Mouse (Mus musculus) embryonic stem cell, embryonic (primary cell): ENCODE data around the gene Lins1.

Experiments
- CTCF ChIA-PET, 4 experiments: fragments of 300-600 bp in 2 of 4; fragments of 350-600 bp in 2 of 4; sonication (Branson Sonifier 250); formaldehyde crosslinking; loops; one replicate each; lab custom pipeline; 2022; ENCODE audit warnings: inconsistent platforms in 2 of 4; lab: Charles Lee
- POLR2A ChIA-PET, 4 experiments: fragments of 300-600 bp in 2 of 4; fragments of 350-600 bp in 2 of 4; sonication (Branson Sonifier 250); formaldehyde crosslinking; loops; one replicate each; lab custom pipeline; 2022; ENCODE audit warnings: antibody characterized with exemption in 4 of 4, inconsistent platforms in 1 of 4; lab: Charles Lee

Gene Lins1

GRCm38 (mm10) chr7:66702721-66703120 lies 13.0 kb downstream of the Lins1 start:
- ChIA-PET POLR2A (no interaction called here), CTCF (no interaction called here)

GRCm38 (mm10) chr7:66704631-66705030 lies 14.9 kb downstream of the Lins1 start:
- ChIA-PET POLR2A (interaction anchor here in 1 of 4 experiments (0.7 kb wide), 1 partner anchor 896 kb away, joined by 14 read pairs; no protein-coding TSS in a partner anchor), CTCF (no interaction called here)

GRCm38 (mm10) chr7:66711166-66711565 lies 21.5 kb downstream of the Lins1 start:
- ChIA-PET POLR2A (interaction anchor here in 2 of 4 experiments (0.8 to 2.3 kb wide), 2 partner anchors 21 to 22 kb away, joined by 3 to 7 read pairs; partner anchors contain the start of genes Asb7 (in 2 of the 2) and Lins1 (in 2 of the 2)), CTCF (interaction anchor here in 1 of 4 experiments (1.7 kb wide), 1 partner anchor 129 kb away, joined by 4 read pairs; the partner anchor contains the start of gene Adamts17)

- CTCF ChIA-PET: no interaction called here
- POLR2A ChIA-PET: no interaction called here
These were observed 34.8 kb downstream of the Lins1 start for GRCm38 (mm10) chr7:66724514-66724913.

GRCm38 (mm10) chr7:66724954-66725353 lies 35.3 kb downstream of the Lins1 start:
- ChIA-PET POLR2A (no interaction called here), CTCF (no interaction called here)

GRCm38 (mm10) chr7:66728072-66728471 lies 38.4 kb downstream of the Lins1 start:
- POLR2A ChIA-PET: no interaction called here
- CTCF ChIA-PET: interaction anchor here in 2 of 4 experiments (0.6 to 1.2 kb wide), 4 partner anchors 105 to 471 kb away, joined by 3 to 7 read pairs (median 3); no protein-coding TSS in a partner anchor

- ChIA-PET POLR2A (no interaction called here), CTCF (no interaction called here)
These were observed 39.5 kb downstream of the Lins1 start for GRCm38 (mm10) chr7:66729232-66729631.

- ChIA-PET CTCF (no interaction called here), POLR2A (interaction anchor here in 1 of 4 experiments (1.3 kb wide), 1 partner anchor 9 kb away, joined by 4 read pairs; no protein-coding TSS in a partner anchor)
These were observed 43.7 kb downstream of the Lins1 start for GRCm38 (mm10) chr7:66733431-66733830.

DNA sequence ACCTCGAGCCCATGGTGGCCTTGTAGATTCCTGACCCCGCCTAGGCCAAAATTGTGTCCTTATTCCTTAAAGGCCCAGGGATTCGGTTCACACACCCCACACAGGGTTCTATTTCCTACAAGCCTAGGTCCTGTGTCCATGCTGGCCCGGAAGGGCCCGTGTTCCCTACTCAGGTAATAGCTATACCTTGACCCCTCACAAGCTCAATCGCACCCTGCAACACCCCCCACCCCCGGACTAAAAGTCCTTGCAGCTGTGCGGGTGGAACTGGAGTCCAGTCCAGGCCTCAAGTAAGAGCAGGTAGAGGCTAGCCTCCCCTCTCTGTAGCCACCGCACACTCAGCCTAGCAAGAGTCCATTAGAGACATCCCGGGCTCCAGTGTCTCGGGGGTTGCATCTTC lies 44.2 kb downstream of the Lins1 start:
- ChIA-PET POLR2A (interaction anchor here in 1 of 4 experiments (1.3 kb wide), 1 partner anchor 8 kb away, joined by 4 read pairs; no protein-coding TSS in a partner anchor), CTCF (interaction anchor here in 1 of 4 experiments (0.6 kb wide), 1 partner anchor 73 kb away, joined by 4 read pairs; no protein-coding TSS in a partner anchor)

GRCm38 (mm10) chr7:66734466-66734865 lies 44.8 kb downstream of the Lins1 start:
- ChIA-PET POLR2A (no interaction called here), CTCF (interaction anchor here in 1 of 4 experiments (0.6 kb wide), 1 partner anchor 74 kb away, joined by 4 read pairs; no protein-coding TSS in a partner anchor)

DNA sequence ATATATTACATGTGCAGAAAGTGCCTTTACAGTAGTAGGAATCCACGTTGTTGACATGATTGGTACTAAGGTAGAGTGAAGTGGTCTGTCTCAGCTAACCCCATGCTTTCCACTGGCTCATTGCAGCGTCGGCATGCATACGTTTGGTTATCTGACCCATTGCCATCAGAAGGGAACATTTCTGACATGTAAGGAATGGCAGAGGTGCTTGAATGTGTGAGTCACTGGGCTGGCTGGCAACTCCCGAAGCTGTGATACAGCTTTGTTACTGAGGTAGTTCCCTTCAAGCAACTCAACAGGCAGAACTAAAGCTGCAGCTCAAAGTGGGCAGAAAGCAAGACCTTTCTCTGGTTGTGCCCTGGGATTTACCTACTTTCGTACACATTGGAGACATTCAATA lies 45.3 kb downstream of the Lins1 start:
- CTCF ChIA-PET: no interaction called here
- POLR2A ChIA-PET: no interaction called here

- CTCF ChIA-PET: no interaction called here
- POLR2A ChIA-PET: no interaction called here
These were observed 47.7 kb downstream of the Lins1 start for GRCm38 (mm10) chr7:66737418-66737817.

GRCm38 (mm10) chr7:66741008-66741407 lies 51.3 kb downstream of the Lins1 start:
- CTCF ChIA-PET: interaction anchor here in 1 of 4 experiments (0.5 kb wide), 1 partner anchor 51 kb away, joined by 3 read pairs; the partner anchor contains the start of genes Asb7 and Lins1

DNA sequence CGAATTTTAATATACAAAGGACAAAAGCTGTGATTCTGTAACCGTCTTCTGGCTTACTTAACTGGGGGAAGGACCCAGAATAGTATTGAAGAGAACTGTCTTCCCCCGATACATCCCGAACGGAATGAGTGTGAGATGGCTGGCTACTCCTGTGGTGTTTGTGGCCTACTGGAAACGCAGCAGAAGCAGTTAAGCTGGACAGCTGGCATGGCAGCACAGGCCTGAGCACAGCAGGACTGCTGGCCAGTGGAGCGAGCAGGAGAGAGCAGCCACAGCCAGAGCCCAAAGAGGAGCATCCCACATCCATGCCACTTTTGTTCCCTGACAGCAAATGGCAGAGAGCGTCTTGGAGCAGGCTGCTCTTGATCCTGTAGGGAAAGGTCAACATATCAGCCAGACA lies 51.7 kb downstream of the Lins1 start:
- CTCF ChIA-PET: interaction anchor here in 1 of 4 experiments (0.5 kb wide), 1 partner anchor 52 kb away, joined by 3 read pairs; the partner anchor contains the start of genes Asb7 and Lins1
- POLR2A ChIA-PET: interaction anchor here in 1 of 4 experiments (1.6 kb wide), 1 partner anchor 8 kb away, joined by 4 read pairs; no protein-coding TSS in a partner anchor

More at GRCm38 (mm10) chr7:66741008-66741407, 51.3 kb downstream of the Lins1 start:
- POLR2A ChIA-PET: interaction anchor here in 1 of 4 experiments (0.6 kb wide), 1 partner anchor 288 kb away, joined by 3 read pairs; no protein-coding TSS in a partner anchor

DNA sequence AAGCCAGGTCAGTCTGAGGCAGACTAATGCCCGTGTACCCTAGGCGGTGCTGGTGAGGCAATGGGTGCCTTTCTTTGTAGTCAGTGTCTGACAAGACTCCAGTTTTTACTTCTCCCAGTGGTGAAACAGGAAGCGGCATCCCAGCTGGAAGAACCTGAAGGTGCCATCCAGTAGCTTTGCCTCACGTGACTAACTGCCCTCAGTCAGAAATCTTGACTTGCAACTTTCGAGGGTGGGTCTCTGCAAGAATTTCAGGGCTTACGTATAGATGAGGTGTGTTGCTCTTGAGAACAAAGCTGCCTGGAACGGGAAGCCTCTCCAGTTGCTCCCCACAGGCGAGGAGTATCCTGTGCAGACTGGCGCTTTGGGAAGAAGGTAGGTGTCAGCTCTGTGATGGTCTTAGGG lies 53.7 kb downstream of the Lins1 start, which contains the start of gene Cers3:
Gene Cers3, plus strand, starts transcription at position 128 of the 405 bp plus-strand sequence.
- POLR2A ChIA-PET: interaction anchor here in 2 of 4 experiments (0.7 to 1.2 kb wide), 3 partner anchors 10 to 53 kb away, joined by 3 to 4 read pairs (median 3); partner anchors contain the start of gene Lins1 (in 1 of the 2)
- CTCF ChIA-PET: interaction anchor here in 1 of 4 experiments (0.7 kb wide), 1 partner anchor 67 kb away, joined by 3 read pairs; no protein-coding TSS in a partner anchor

DNA sequence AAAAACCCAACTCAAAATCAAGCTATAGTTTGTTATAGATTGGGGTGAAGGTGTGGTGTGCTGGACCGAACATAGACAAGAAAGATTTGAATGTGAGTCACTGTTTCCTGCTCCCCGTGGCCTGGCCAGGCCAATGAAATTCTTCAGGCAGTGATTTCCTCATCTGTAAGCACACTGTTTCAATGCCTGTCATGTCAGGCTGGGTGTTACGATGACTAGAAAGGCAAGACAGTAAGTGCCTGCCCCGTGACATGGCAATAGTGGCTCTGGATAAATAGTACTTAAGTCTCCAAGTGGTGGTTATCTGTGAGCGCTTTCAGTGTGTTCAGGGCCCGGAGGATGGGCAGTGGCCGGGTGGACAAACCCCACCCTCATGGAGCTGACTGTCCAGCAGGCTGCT lies 57.3 kb downstream of the Lins1 start:
- POLR2A ChIA-PET: no interaction called here
- CTCF ChIA-PET: no interaction called here

DNA sequence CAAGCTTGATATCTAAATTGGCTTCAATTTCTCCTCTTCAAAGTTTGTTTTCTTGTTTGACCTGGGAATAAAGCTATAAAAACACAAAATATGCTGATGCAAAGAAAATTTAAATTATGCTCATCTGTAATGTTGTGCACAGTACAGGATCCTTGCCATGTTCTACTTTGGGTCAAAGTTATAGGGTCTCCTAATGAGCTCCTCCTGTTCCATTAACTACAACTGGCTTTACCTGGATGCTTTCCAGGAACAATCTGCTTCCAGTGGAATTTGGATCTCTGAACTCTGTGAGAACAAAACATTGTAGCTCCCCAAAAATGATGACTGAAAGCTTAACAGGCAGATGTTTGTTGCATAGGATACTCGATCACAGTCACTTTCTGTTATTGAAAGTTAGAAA lies 60.3 kb downstream of the Lins1 start:
- ChIA-PET POLR2A (no interaction called here), CTCF (interaction anchor here in 1 of 4 experiments (0.6 kb wide), 1 partner anchor 915 kb away, joined by 5 read pairs; no protein-coding TSS in a partner anchor)

DNA sequence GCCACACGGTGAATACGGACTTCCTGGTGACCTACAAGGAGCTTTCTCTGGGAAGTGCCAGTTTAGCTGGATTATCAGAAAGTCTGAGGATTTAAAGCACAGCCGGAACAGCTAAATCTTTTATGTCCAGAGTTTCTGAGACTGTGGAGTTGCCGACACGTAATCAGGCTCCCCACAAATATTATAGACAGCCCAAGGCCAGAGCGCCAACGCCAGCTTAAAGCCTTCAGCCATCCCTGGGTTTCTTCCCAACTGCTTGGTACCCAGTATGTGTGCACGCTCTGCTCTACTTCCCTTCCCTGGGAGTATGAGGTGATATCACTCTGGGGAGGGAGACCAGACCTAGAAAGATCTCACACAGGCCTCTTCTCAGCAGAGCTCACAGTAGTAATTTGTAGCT lies 64.1 kb downstream of the Lins1 start:
- POLR2A ChIA-PET: interaction anchor here in 2 of 4 experiments (0.6 to 1.1 kb wide), 3 partner anchors 9 to 1399 kb away, joined by 3 to 4 read pairs (median 3); partner anchors contain the start of gene Cers3 (in 1 of the 2)
- CTCF ChIA-PET: no interaction called here

DNA sequence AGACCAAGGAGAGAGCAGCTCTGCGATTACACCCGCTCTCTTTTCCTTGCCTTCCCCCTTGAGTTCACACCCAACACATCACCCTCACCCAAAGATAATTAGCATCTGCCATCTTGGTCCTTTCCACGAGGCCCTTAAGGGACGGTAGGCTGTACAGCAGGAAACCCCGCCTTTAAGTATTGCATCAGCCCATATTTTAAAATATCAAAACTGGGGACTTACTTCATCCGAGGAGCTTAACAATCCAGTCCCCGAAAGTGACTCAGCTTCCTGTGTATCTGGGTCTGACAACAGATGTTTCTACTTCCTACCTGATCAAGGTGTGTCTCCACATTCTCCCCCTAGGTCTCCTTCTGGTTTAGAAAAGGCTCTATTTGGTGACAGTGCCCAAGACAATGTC lies 65.9 kb downstream of the Lins1 start:
- POLR2A ChIA-PET: interaction anchor here in 2 of 4 experiments (0.8 to 1.2 kb wide), 2 partner anchors 12 to 26 kb away, joined by 3 read pairs; partner anchors contain the start of gene Cers3 (in 1 of the 2)
- CTCF ChIA-PET: no interaction called here
